Mouse (Mus musculus) left cerebral cortex, adult 8-10 months (tissue): ENCODE measurements around the gene Tmem126a. TPM values are rescaled to one million over a fixed set of nuclear protein-coding genes. Genes with fewer than 3 reads are reported as not detected.
A peak's percentile ranks its signal among the peaks of the same experiment; 100 is the strongest.

Experiments used
- DNase-seq, 2 experiments: peaks; one replicate each; pipeline ENCODE4 v3.0.0; 2022; ENCODE audit warnings: low spot score in 2 of 2
- total RNA-seq, 4 experiments: library from RNA; stranded (reverse); gene quantifications; 2 replicates each; pipeline ENCODE4 v1.2.4; 2022

Gene Tmem126a
- total RNA-seq, 4 experiments from 2014 or later, result 37.1 to 40.9 (median 38.4) TPM

- peak in 1 of 2 experiments; percentile 32 for DNase-seq
Observed at GRCm38 (mm10) chr7:90409934-90410333, 47.1 kb downstream of the Tmem126a start.

Other genes with a start within 250 kb of the Tmem126a start
- gene Ccdc83, start 191.5 kb downstream of the Tmem126a start, total RNA-seq, result not detected
- 100 to 1,000 TPM in 1 of 4 experiments, 10 to 100 TPM in 3; 79.5 to 104 (median 86.6) TPM for gene Sytl2, start 155.0 kb downstream of the Tmem126a start, total RNA-seq
- gene Ccdc89, start 30.7 kb downstream of the Tmem126a start, total RNA-seq, result 1 to 10 TPM in 2 of 4 experiments, under 1 TPM in 2; 0.82 to 1.1 (median 0.98) TPM
- 10 to 100 TPM; 67.4 to 93.4 (median 75.2) TPM for gene Crebzf, start 14.5 kb downstream of the Tmem126a start, total RNA-seq
- 10 to 100 TPM; 25.4 to 27.3 (median 26.5) TPM for gene Tmem126b, start 18.8 kb upstream of the Tmem126a start, total RNA-seq
- gene Dlg2, start 19.4 kb upstream of the Tmem126a start, total RNA-seq, result 100 to 1,000 TPM; 251 to 298 (median 273) TPM